Mouse (Mus musculus): ENCODE measurements around the gene Slc23a4. TPM values are rescaled to one million over a fixed set of nuclear protein-coding genes. Genes with fewer than 3 reads are reported as not detected.
A peak's percentile ranks its signal among the peaks of the same experiment; 100 is the strongest.

The Slc23a4 gene
- total RNA-seq, 2 experiments from 2014 or later: 0.17 to 0.51 TPM

DNA sequence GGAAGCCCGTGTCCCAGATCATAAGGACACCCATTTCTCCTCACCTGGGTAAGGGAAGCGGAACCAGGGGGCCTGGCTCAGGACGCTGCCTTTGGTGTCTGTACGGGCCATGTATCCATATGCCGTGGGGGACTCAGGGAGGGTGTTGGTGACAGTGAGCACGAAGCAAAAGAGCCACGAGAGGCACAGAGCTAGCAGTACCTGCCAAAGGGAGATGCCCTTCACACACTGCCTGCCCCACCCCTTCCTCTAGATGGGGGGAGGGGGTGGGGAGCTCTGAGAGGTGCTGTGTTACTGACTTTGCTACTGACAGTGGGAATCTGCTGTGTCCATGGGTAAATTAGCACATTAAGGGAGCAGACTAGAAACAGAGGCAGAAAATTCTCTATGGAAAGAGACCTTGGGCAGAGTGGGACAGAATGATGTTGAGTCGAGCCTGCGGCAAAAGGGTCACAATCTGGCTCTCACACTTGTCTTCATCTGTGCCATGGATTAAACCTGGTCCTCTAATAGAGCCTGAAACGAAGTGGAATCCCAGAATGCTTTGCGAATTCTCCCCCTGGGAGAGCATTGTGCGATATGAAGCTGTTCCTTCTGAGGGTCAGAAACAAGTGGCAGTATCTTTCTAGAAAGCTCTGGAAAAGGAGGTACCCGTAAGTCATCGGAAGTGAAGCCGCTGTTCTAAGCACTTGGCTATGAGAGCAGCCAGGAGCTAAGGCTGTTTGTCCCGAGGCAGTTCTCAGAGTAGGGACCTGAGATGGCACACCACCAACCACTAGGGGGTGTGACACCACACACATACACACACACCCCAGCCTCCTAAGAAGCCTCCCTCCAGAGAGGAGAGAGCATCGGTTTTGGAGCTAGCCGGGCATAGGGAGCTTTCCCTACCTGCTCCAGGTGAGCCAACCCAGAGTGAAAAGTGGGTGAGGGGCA is 33.0 kb downstream of the Slc23a4 start:
- peak in 1 of 2 experiments; percentile 4 for DNase-seq

DNA sequence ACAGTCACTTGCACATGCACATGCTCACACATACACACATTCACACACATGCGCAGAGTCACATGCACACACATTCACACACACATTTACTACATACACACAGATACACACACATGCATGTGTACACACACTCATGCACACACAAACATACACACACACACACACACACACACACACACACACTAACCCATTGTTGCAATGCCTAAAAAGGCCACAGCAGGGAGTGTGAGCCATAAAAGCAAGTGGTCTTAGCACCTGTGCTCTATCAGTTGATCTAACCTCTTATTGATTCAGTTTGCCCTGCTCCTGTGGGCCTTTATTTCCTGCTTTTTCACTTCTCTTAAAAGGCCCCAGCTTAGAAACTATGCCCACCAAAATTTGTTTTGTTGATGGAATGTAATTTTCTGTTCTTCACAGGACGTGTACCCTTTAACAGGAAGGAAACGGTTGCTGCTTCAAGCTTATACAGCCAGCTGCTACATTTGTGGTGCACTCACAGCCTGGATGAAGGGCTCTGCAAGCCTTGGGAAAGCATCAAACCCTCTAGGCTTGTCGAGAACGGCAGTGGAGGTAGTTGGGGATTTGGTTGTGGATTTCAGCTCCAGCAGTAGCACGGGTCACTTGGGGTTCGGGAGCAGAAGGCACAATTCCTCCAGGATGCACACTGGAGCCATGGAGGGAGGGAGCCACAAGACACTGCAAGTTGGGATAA is 36.1 kb downstream of the Slc23a4 start:
- no peak for DNase-seq

DNA sequence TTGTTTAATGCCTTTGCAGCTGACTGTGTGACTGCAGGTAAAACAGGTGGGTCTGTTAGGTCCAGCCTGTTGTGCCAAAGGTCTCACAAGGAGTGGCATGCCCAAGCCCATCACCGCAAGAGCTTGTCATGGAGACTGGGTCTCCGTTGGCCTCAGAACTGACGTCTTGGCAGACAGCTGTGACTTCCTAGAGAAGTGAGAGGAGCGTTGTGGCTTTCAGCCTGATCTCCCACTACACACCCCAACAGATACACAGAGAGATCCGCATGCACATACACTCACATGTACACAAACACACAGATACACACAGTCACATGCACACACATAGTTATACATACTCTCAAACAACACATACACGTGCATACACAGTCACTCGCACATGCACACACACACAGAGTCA is 36.7 kb downstream of the Slc23a4 start:
- DNase-seq: no peak

DNA sequence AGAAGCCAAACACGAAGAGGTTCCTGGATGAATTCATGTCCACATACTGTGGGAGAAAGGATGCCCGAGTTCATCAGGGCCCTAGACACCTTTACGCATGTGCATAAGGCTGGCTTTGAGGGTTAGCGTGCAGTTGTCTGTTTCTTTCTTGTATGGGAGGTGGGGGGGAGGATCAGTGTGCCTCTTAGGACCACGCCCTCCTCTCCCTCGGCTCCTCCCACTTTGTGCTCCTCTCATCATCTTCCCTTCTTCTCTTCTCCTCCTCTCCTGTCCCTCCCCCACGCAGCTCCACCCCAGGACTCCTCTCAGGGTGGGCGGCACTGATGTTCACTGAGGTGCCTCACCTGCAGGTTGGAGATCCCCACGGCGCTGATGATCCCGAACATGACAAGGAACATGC is 39.7 kb downstream of the Slc23a4 start:
- DNase-seq: no peak

DNA sequence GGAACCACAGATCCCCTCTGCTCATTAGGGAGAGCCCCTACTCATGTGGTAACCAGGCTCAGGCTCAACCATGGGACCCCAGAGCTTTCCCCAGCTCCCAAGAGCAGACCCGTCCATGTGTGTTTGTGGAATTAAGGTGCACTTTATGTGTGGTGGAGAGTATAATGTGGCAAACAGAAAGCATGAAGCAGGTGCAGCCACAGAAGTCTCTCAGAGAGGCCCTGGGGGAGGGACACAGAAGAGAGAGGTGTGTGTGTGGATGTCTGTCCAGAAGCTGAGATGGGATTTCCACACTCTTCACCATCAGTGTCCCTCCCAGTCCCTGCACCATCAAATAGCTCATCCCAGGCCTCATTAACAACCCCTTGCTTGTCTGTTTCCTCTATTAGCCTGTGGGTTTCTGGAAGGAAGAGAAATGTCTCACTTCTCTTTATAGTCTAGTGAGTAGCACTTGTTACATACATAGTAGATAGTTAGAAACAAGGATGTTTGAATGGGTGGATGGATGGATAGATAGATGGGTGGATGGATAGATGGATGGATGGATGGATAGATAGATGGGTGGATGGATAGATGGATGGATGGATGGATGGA is 41.6 kb downstream of the Slc23a4 start:
- no peak for DNase-seq

DNA sequence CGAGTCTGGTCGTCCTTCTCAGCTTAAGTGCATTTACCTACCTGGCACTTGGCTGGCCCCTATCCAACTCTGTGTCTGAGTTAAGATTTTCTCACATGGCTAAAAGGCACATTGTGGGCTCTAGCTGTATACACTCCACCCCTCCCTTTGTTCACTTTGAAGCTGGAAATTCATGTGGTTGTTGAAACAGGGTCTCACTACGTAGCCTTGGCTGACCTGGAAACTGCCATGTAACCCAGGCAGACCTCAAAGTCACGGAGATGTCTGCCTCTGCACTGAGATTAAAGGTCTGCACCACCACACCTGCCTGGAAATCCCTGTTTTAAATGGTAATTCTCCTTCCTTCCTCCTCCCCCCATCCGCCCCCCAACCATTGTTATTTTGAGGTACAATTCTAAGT is 44.7 kb downstream of the Slc23a4 start:
- DNase-seq: no peak

DNA sequence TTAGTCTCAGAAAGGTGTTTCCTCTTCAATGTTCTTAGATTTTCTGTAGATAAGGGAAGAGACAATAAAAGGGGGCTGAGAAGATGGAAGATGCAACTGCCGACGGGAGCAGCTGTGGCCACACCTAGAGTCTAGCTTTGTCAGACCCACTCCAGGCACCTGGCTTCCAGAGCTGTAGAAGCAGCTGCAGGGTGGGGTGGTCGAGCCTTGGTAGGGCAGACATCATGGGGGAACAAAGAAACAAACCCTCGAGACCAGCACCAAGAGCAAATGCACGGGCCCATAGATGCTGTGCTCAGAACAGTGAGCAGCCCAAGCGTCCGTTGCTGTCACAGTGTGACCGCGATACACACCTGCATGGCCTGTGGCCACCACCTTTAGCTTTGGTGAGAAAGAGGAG is 45.8 kb downstream of the Slc23a4 start:
- DNase-seq: no peak

DNA sequence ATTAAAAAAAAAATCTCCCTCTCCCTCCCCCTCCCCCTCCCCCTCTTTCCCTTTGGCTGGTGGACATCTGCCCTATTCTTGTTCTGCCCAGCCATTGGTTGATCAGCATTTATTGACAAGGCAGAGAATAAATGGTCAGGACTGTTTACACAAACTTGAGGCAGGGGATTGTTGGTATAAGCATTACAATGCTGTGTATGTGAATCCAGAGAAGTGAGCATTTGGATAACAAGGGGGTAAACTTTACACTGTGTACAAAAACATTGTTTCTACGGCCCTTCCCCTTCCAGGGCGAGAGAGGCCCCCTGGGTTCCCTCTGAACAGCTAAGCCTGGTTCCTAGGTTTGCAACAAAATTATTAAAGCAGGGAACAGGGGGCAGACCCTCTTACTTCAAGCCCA is 46.7 kb downstream of the Slc23a4 start:
- DNase-seq: no peak

DNA sequence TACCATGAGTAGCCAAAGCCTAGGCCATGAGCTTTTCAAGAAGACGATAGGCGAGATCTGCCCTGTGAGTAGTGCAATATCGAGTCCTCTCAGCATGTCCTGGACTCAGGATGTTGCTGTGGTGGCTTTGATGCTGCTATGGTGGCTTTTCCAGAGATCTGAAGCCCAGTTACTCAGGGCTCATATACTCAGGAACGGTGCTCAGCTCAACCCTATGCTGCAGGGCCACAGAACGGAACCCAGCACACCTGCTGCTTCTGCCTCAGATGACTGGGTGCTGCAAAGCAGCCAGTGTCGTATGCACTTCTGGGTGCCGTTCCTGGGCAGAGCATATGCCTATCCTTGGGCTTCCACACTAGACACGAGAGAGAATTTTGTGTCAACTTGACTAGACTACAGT is 48.8 kb downstream of the Slc23a4 start:
- DNase-seq: no peak

DNA sequence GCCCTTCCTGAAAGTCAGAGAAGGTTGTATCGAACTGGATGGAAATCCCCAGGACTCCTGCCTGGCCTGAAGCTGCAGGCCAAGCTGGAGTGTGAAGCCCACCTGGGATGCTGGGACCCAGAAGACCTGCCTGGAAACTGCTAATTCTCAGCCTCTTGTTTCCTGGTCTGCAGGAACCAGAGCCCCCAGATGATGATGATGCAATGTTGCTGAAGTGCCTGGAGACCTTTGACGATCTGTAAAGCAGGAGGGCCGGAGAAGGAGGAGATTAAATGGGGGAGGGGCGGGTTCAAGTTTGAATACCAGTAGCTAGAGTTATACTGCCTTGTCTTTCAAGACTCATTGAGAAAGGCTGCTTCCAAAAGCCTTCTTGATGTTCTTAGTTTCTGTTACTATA is 49.3 kb downstream of the Slc23a4 start:
- no peak for DNase-seq

DNA sequence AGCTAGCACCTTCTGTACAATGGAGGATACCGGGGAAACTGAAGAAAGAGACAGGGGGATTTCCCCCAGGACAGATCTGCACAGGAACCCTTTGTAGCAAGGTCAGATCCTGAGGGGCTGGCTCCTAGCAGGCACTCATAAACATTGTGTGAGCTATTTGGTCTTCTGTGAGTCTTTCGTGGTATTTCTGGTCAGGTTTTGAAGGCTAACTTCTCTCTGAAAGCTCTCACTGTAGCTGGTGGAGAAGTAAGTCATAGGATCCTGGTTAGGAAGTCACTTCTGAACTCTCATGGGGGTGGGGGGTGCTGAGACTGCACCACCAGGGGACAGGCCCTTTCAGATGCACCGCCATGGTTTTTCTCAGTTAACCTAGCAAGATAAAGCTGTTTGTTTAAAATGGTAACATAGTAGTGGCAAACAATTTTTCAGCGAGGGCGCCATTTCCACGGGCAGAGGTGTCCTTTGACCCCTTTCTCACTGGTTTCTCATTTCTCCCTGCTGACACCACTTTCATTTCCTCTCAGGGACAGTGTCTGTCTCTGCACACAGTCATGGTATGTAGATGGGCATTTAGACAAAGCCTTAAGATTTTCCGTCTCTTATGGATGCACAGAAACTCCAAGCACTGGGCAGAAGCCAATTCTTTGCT is 49.8 kb downstream of the Slc23a4 start:
- DNase-seq: no peak

DNA sequence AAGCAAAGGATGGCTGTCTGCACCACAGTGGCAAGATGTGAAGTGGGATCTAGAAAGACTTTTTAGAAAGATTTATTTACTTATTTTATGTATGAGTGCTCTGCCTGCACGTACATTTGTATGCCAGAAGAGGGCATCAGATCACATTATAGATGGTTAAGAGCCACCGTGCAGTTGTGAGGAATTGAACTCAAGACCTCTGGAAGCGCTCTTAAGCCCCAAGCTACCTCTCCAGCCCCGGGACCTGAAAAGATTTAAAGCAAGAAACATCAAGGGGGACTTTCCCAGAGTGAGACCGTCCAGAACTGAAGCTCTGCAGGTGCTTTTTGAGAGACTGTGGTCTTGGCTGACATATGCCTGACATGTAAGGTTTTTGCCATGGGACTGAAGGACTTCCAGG is 51.5 kb downstream of the Slc23a4 start:
- no peak for DNase-seq

DNA sequence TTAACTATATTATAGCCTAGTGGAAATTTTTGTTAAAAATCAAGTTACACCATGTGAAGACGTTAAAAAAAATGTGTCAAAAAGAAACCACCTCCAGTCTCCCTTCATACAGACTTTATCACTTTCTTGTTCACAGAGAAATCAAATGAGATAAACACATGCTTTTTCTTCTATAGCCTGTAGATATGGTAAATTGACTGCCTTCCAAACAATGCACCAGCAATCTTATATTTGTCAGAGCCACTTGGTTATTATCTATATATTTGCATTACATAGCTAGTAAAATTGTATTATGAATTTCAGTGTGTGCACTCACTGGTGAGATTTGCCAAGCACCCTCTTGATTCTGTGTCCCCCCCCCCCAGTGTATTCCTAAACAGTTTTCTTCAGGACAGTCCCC is 55.6 kb downstream of the Slc23a4 start:
- DNase-seq: no peak

DNA sequence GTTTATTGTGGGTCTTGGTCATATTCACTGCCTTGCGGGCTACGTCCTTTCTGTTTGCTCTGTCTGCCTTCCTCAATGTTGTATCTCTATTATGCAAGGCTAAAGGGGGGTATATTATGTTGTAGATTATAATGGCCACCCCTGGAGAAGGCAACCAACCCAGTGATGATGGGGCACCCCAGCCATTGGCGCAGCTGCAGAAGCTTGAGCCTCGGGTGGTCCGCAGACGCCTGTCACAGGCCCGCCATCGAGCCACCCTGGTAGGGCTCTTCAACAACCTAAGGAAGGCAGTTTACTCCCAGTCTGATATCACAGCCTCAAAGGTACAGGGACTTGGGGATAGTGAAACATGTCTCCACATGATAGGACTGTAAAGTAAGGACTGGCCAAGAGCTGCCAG is 60.6 kb downstream of the Slc23a4 start:
- DNase-seq: no peak

DNA sequence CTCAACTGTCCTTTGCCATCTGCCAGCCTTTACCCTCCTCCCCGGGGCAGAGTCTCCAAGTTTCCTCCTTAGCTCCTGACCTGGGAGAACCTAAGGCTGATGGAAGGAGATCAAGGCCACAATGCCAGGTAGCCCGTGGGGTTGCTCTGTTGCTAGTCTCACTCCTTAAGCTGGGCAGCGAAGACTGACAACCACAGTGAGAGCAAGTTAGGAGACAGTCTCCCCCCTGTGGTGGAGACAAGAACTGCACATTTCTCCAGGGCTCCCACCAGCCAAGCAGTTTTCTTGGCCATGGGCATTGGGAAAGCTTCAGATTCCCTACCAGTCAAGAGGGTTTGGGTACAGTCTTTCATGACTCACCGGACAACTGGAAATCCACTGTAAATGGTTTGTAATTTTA is 61.0 kb downstream of the Slc23a4 start:
- peak; percentile 70 to 84 for DNase-seq

DNA sequence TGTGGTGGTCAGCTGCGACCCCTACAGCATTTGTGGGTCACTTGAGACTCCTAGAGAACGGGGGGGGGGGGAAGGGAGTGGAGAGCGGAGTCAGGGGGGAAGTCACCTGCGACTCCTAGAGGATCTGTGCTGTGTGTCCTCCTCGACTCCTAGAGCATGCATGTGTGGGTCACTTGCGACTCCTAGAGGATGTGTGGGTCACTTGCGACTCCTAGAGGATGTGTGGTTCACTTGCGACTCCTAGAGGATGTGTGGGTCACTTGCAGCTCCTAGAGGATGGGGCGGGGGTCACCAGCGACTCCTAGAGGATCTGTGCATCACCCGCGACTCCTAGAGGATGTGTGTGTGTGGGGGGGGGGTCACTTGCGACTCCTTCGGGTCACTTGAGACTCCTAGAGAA is 66.3 kb downstream of the Slc23a4 start:
- peak; percentile 53 to 60 for DNase-seq

DNA sequence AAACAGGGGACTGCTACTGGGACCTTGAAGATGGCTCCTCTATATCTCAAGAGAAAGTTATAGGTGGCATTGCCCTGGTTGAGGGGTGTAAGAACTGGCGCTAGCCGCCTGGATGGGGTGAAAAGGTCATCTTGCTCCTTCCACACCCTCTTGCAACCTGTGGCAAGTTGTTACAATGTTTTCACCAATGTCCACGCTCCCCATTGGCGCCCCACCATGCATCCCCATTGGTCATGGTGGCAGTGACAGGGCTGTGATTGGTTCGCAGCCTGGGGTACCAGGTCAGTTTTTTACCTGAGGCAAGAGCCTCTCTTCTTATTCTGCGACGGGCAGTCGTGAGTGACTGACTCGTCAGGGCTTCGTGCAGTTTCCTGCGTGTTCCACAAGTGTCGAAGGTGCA is 67.6 kb downstream of the Slc23a4 start:
- no peak for DNase-seq

DNA sequence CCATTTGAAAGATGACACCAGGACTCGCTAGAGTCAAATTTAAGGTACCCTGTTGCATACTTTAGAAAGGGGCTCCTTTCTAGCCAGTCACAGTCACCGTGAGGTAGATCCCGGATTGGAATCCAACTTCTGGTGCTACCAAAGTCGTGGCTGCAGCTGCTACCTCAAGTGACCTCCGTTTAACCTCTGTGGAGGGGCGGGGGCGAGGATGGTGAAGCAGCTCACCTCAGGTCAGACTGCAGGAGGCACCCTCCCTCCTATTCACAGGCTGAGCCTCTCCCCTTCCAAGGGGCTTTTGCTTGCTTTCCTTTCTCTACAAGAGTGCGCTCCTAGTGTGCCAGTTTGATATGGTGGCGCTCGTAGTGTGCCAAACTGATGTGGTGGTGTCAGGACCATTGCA is 68.2 kb downstream of the Slc23a4 start, which contains the start of gene Stra8:
Gene Stra8 (plus strand): TSS at position 208 of the 400 bp plus-strand sequence.
- no peak for DNase-seq

DNA sequence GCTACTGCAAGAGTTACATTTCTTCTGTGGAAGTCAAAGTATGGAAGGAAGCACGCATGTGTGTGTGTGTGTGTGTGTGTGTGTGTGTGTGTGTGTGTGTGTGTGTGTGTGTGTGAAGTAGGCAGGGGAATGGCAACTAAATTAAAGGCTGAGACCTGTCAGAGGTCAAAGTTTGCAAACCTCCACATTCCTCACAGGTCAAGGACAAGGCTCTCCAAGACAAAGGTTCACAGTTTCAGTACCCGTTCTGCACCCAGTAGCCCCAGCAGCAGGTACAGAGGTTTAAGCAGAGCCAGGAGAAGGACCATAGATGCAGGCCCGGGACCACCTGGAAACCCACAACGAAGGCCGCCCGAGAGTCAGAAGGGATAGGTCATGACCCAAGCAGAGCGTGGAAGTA is 69.1 kb downstream of the Slc23a4 start:
- DNase-seq: no peak

DNA sequence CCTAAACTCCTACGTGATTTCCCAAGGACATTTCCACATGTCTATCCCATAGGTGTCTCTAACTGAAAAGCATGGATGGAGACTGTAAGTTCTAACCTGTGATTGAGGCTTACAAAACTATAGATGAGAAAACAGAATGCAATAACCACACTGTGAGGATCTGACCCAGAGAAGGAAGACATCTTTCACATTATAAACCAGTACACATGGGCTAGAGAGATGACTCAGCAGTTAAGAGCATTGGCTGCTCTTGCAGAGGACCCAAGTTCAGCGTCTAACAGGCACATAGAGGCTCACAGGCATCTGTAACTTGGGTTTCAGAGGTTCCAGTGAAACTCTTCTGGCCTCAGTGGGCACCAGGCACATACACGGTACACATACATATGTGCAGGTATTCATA is 73.7 kb downstream of the Slc23a4 start:
- no peak for DNase-seq

DNA sequence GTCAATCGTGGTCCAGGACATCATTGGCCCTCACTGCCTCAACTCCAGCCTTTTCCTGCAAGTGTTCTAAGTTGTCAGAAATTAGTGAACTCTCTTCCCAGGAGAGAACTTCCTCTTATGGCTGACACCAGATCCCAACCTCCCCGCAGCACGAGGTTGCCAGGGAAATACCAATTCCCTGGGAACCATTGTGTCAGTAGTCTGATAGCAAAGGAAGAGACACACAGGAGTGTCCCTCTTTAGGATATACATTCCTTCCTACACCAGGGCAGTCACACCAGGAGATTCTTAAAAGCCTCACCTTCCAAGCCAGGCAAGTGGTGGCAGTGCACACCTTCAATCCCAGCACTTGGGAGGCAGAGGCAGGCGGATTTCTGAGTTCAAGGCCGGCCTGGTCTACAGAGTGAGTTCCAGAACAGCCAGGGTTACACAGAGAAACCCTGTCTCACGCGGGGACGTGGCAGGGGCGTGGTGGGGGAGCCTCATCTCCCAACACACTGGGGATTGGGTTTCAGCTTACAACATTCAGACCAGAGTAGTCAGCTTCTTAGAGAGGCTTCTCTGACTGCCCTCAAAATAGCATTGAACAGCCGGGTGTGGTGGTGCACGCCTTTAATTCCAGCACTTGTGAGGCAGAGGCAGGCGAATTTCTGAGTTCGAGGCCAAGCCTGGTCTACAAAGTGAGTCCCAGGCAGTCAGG is 74.7 kb downstream of the Slc23a4 start:
- DNase-seq: no peak

Data from heart, adult 18-20 months (tissue).